In genomic region chr9:95637271-95638181, GRCm38 (mm10) we compare ENCODE assay signal across 8 mouse cellular contexts. TPM values are rescaled to one million over a fixed set of nuclear protein-coding genes. Genes with fewer than 3 reads are reported as not detected.
DNase-seq lines count a peak whose midpoint lies in the region; ATAC-seq and TF ChIP-seq lines count a peak whose summit lies in the region.

Gene Pcolce2, plus strand, starts transcription at chr9:95637601.

- H3K4me3 ChIP-seq in ES-E14 (ENCODE audit: insufficient read depth in 1 of 2, low read depth in 1 of 2, low read length in 2 of 2, poor library complexity in 1 of 2, severe bottlenecking in 1 of 2): peak within 1 kb of the TSS; percentile 87 to 95
- peak within 1 kb of the TSS; percentile 61 for H3K4me3 ChIP-seq in brown adipose tissue, adult 24 weeks (ENCODE audit: insufficient read depth, low read depth, low read length)
- H3K4me3 ChIP-seq in forebrain, embryonic 13.5 days: peak within 1 kb of the TSS; percentile 78
- peak within 1 kb of the TSS; percentile 50 for H3K4me3 ChIP-seq in lung, postnatal 0 days (ENCODE audit: low read depth, low read length)
- H3K4me3 ChIP-seq in thymus, adult 2 months (ENCODE audit: control insufficient read depth, insufficient read depth, low read length): no peak within 1 kb of the TSS

- H3K9ac ChIP-seq in ES-E14 (ENCODE audit: insufficient read depth, low read depth, low read length, poor library complexity, severe bottlenecking): peak within 1 kb of the TSS; percentile 91
- H3K9ac ChIP-seq in forebrain, embryonic 13.5 days: peak within 1 kb of the TSS; percentile 79
- H3K9ac ChIP-seq in lung, postnatal 0 days (replicated peaks; ENCODE audit: low read depth): peak within 1 kb of the TSS; percentile 37; the same call in 1 of the 2 replicates

- DNase-seq in ES-E14 (ENCODE audit: low read depth, low spot score): peak; percentile 56
- peak; percentile 40 for DNase-seq in heart, postnatal 25 days (ENCODE audit: low spot score)
- peak; percentile 38 to 69 for DNase-seq in kidney, postnatal 36 days
- DNase-seq in lung, postnatal 0 days (ENCODE audit: low spot score): peak; percentile 35
- peak; percentile 29 for DNase-seq in right cerebral cortex, postnatal 25 days
- DNase-seq in thymus, adult 2 months: no peak

- peak; percentile 92 for ATAC-seq in forebrain, embryonic 13.5 days
- ATAC-seq in lung, postnatal 0 days: peak; percentile 70

- TF ChIP-seq POLR2A in thymus, adult 2 months (IDR thresholded peaks at IDR 0.05; ENCODE audit: control insufficient read depth, extremely low read depth, insufficient read depth, low read length, poor library complexity): no peak

- peak; percentile 13 for TF ChIP-seq CTCF in lung, postnatal 0 days (IDR thresholded peaks at IDR 0.05)
- no peak for TF ChIP-seq CTCF in thymus, adult 2 months (IDR thresholded peaks at IDR 0.05; ENCODE audit: borderline replicate concordance, control insufficient read depth, extremely low read depth, insufficient read depth, low read length, poor library complexity)

- intact Hi-C loops in heart, postnatal 25 days (cut with DNase I): no loop called here

- H3K4me1 ChIP-seq in ES-E14 (ENCODE audit: control insufficient read depth in 2 of 2, insufficient read depth in 2 of 2, low read length in 2 of 2, poor library complexity in 1 of 2): peaks cover 2 to 4% of the 10 kb centered on the region in 2 experiments; a peak in 2 of 4 replicates
- no peaks in the 10 kb centered on the region; the same call in 1 of the 2 replicates for H3K4me1 ChIP-seq in brown adipose tissue, adult 24 weeks (ENCODE audit: control insufficient read depth, insufficient read depth, insufficient read length, low read length)
- peaks cover 10% of the 10 kb centered on the region; the same call in 1 of the 2 replicates for H3K4me1 ChIP-seq in forebrain, embryonic 13.5 days
- H3K4me1 ChIP-seq in lung, postnatal 0 days (ENCODE audit: insufficient read depth, low read depth, low read length): no peaks in the 10 kb centered on the region
- no peaks in the 10 kb centered on the region for H3K4me1 ChIP-seq in thymus, adult 2 months (replicated peaks; ENCODE audit: control insufficient read depth, insufficient read depth, low read length)

- no peaks in the 10 kb centered on the region for H3K9me3 ChIP-seq in ES-E14 (ENCODE audit: control insufficient read depth, insufficient read depth, low read depth, low read length)
- H3K9me3 ChIP-seq in forebrain, embryonic 13.5 days (replicated peaks): no peaks in the 10 kb centered on the region
- no peaks in the 10 kb centered on the region for H3K9me3 ChIP-seq in lung, postnatal 0 days (ENCODE audit: low read length)

- H3K36me3 ChIP-seq in ES-E14 (ENCODE audit: control insufficient read depth, insufficient read depth, low read length, poor library complexity, severe bottlenecking): no peaks in the 10 kb centered on the region
- H3K36me3 ChIP-seq in forebrain, embryonic 13.5 days (ENCODE audit: poor library complexity, severe bottlenecking): no peaks in the 10 kb centered on the region
- H3K36me3 ChIP-seq in lung, postnatal 0 days (ENCODE audit: insufficient read depth, low read length): no peaks in the 10 kb centered on the region
- H3K36me3 ChIP-seq in thymus, adult 2 months (ENCODE audit: control insufficient read depth, insufficient read depth, low read length): no peaks in the 10 kb centered on the region

- peaks cover 5% of the 10 kb centered on the region for H3K27me3 ChIP-seq in forebrain, embryonic 13.5 days
- peaks cover 3% of the 10 kb centered on the region; the same call in 1 of the 2 replicates for H3K27me3 ChIP-seq in lung, postnatal 0 days (replicated peaks; ENCODE audit: insufficient read depth, low read length)
- peaks cover 10% of the 10 kb centered on the region; the same call in 1 of the 2 replicates for H3K27me3 ChIP-seq in thymus, adult 2 months (ENCODE audit: control insufficient read depth, insufficient read depth, low read length)

- peak within 1 kb of the TSS; percentile 97 for H3K4me2 ChIP-seq in forebrain, embryonic 13.5 days
- H3K4me2 ChIP-seq in lung, postnatal 0 days (replicated peaks; ENCODE audit: low read depth, low read length): peak within 1 kb of the TSS; percentile 74

- no peak for TF ChIP-seq EP300 in lung, postnatal 0 days (IDR thresholded peaks at IDR 0.05)

- under 1% methylated on average over 53 of the region's 71 CpGs for WGBS in forebrain, embryonic 13.5 days
- WGBS in lung, postnatal 0 days: under 1% methylated on average over 49 of the region's 71 CpGs
- 2% methylated on average over 69 of the region's 71 CpGs for WGBS in thymus, adult 2 months

- H3K27ac ChIP-seq in ES-E14 (ENCODE audit: insufficient read depth, low read depth, low read length, poor library complexity, severe bottlenecking): peak within 1 kb of the TSS; percentile 33; the same call in 1 of the 2 replicates
- H3K27ac ChIP-seq in brown adipose tissue, adult 24 weeks (replicated peaks; ENCODE audit: low read depth, low read length): no peak within 1 kb of the TSS
- peak within 1 kb of the TSS; percentile 19 for H3K27ac ChIP-seq in forebrain, embryonic 13.5 days
- peak within 1 kb of the TSS; percentile 20; the same call in 1 of the 2 replicates for H3K27ac ChIP-seq in lung, postnatal 0 days (ENCODE audit: low read length)
- H3K27ac ChIP-seq in thymus, adult 2 months (ENCODE audit: control insufficient read depth, insufficient read depth, low read length): no peak within 1 kb of the TSS

- in situ Hi-C loops in ES-E14 (cut with MboI; ENCODE audit: low sequenced_read_pairs in 2 of 2, unreplicated experiment in 2 of 2): no loop called here

TF ChIP-seq in ES-E14, 5 proteins besides CTCF, POLR2A, EP300 and RAD21:
- TF ChIP-seq HCFC1 (IDR thresholded peaks at IDR 0.05; ENCODE audit: borderline replicate concordance, insufficient read depth, low read length) (peak; percentile 53), MAFK (IDR thresholded peaks at IDR 0.05; ENCODE audit: insufficient read depth, low read depth, low read length) (no peak), ZNF384 (IDR thresholded peaks at IDR 0.05; ENCODE audit: low read depth, low read length) (no peak)

RNA-seq across cellular contexts. Expression of gene Pcolce2, which starts in this region (rescaled TPM):
- total RNA-seq in ES-E14 (2012; rRNA removed): 27.0 and 47.6 TPM in 2 replicates
- polyA plus RNA-seq in brown adipose tissue, adult 24 weeks (2012; ENCODE audit: insufficient read depth, insufficient read length, missing spikeins): 4.9 and 12.2 TPM in 2 replicates
- polyA plus RNA-seq in forebrain, embryonic 13.5 days (2015; fragmentation: Nextera tagmentation; extraction: Ambion mirVana): 1.4 and 2.8 TPM in 2 replicates
- 10 to 100 TPM; 29.1 to 33.7 TPM for total RNA-seq in heart, postnatal 25 days (2021)
- polyA plus RNA-seq in lung, postnatal 0 days (2015; fragmentation: Nextera tagmentation; extraction: Ambion mirVana): 45.7 and 52.1 TPM in 2 replicates
- 0.38 and 0.46 TPM in 2 replicates for polyA plus RNA-seq in thymus, adult 2 months (2012; rRNA removed)

Comparison
In these comparisons a context has a peak if more than half of its experiments do, and no peak if none do; other contexts are left out.
1. H3K27ac ChIP-seq: peak in ES-E14 (single experiment), forebrain, embryonic 13.5 days (single experiment) and lung, postnatal 0 days (single experiment); none in brown adipose tissue, adult 24 weeks (single experiment) and thymus, adult 2 months (single experiment).
2. H3K9ac ChIP-seq: peak in every context shown above with its lines; median percentile 91 in ES-E14; 79 in forebrain, embryonic 13.5 days; 37 in lung, postnatal 0 days.